Mouse (Mus musculus) embryonic facial prominence, embryonic 10.5 days (tissue): ENCODE results near the gene Krtap5-3. TPM values are rescaled to one million over a fixed set of nuclear protein-coding genes. Genes with fewer than 3 reads are reported as not detected.
"Not testable (repeated sequence)": the region's sequence is repeated elsewhere in the genome, so short reads cannot be mapped to it uniquely, and the experiment has no call there.

ENCODE experiments used
- DNase-seq: peaks from one replicate; pipeline ENCODE4 v3.0.0-alpha.2; 2017; ENCODE audit warnings: low spot score
- H3K27ac ChIP-seq: fragments of 300-500 bp; sonication (generic); replicated peaks from 2 replicates; pipeline ENCODE4 v1.5.1; 2016; ENCODE audit warnings: mild to moderate bottlenecking
- H3K27me3 ChIP-seq: fragments of 300-500 bp; sonication (generic); replicated peaks from 2 replicates; pipeline ENCODE4 v1.6.1; 2016; ENCODE audit warnings: low read depth, mild to moderate bottlenecking; ENCODE audit not compliant: poor library complexity, severe bottlenecking
- H3K36me3 ChIP-seq: fragments of 300-500 bp; sonication (generic); replicated peaks from 2 replicates; pipeline ENCODE4 v1.6.1; 2016; ENCODE audit warnings: mild to moderate bottlenecking, moderate library complexity
- H3K4me1 ChIP-seq: fragments of 300-500 bp; sonication (generic); 2 replicates; pipeline ENCODE4 v1.6.1; 2016
- H3K4me3 ChIP-seq: fragments of 300-500 bp; sonication (generic); 2 replicates; pipeline ENCODE4 v1.5.1; 2016; ENCODE audit warnings: mild to moderate bottlenecking, moderate library complexity
- H3K9me3 ChIP-seq: fragments of 300-500 bp; sonication (generic); 2 replicates; pipeline ENCODE4 v1.6.1; 2016; ENCODE audit warnings: mild to moderate bottlenecking
- WGBS: fragments of 180-500 bp; shearing (Covaris S2); methylation state at CpG from one replicate; pipeline ENCODE4 v1.1.7; 2016; 5-methylcytosine and 5-hydroxymethylcytosine counted together
- polyA plus RNA-seq: library from polyadenylated mRNA; unstranded; fragments of >200 nt; fragmentation: Nextera tagmentation; extraction: Ambion mirVana; gene quantifications from 2 replicates; pipeline ENCODE4 v1.2.1, GENCODE M21; 2016

Gene Krtap5-3
- polyA plus RNA-seq, 1 experiment from 2014 or later = not detected

- Histone ChIP-seq H3K36me3 (no peaks in the 10 kb centered on the region), H3K4me3 (no peak overlapping the region), H3K27me3 (peaks cover 8% of the 10 kb centered on the region; the same call in 1 of the 2 replicates), H3K9me3 (no peaks in the 10 kb centered on the region), H3K27ac (no peak overlapping the region), H3K4me1 (no peaks in the 10 kb centered on the region)
- DNase-seq = no peak
Measured at GRCm38 (mm10) chr7:142205488-142205887, 4.3 kb downstream of the Krtap5-3 start.

GRCm38 (mm10) chr7:142206891-142207290 is 5.7 kb downstream of the Krtap5-3 start:
- DNase-seq, H3K4me3 ChIP-seq, H3K36me3 ChIP-seq, H3K27me3 ChIP-seq, H3K27ac ChIP-seq, H3K4me1 ChIP-seq, H3K9me3 ChIP-seq: not testable (repeated sequence)
- 69% methylated on average over 5 of the region's 5 CpGs for WGBS

- Histone ChIP-seq H3K4me3 (no peak within 1 kb of the TSS), H3K27ac (no peak within 1 kb of the TSS), H3K27me3 (no peaks in the 10 kb centered on the region), H3K9me3 (no peaks in the 10 kb centered on the region), H3K4me1 (no peaks in the 10 kb centered on the region), H3K36me3 (no peaks in the 10 kb centered on the region)
- DNase-seq = no peak
- WGBS = 68% methylated on average over 1 of the region's 1 CpGs
Measured at GRCm38 (mm10) chr7:142211559-142211958, 10.4 kb downstream of the Krtap5-3 start, which contains the start of gene Gm7579. Gene Gm7579 (plus strand): TSS chr7:142211859.

- H3K9me3 ChIP-seq, H3K36me3 ChIP-seq, H3K4me3 ChIP-seq, DNase-seq, H3K4me1 ChIP-seq, H3K27ac ChIP-seq, H3K27me3 ChIP-seq: not testable (repeated sequence)
- WGBS = 64% methylated on average over 1 of the region's 1 CpGs
Measured at GRCm38 (mm10) chr7:142212136-142212535, 11.0 kb downstream of the Krtap5-3 start.

- Histone ChIP-seq H3K36me3 (no peaks in the 10 kb centered on the region), H3K9me3 (no peaks in the 10 kb centered on the region), H3K27me3 (no peaks in the 10 kb centered on the region), H3K4me3 (no peak overlapping the region), H3K27ac (no peak overlapping the region), H3K4me1 (peaks cover 15% of the 10 kb centered on the region)
- WGBS = 39% methylated on average over 2 of the region's 2 CpGs
- DNase-seq = peak; percentile 38
Measured at GRCm38 (mm10) chr7:142224518-142224917, 23.4 kb downstream of the Krtap5-3 start.

GRCm38 (mm10) chr7:142229871-142230270 is 28.7 kb downstream of the Krtap5-3 start, which contains the start of gene Krtap5-5:
Gene Krtap5-5 (minus strand): TSS chr7:142229971.
- WGBS = 62% methylated on average over 3 of the region's 3 CpGs
- not testable (repeated sequence) for DNase-seq, H3K27me3 ChIP-seq, H3K27ac ChIP-seq, H3K9me3 ChIP-seq, H3K4me3 ChIP-seq, H3K36me3 ChIP-seq
- H3K4me1 ChIP-seq = peaks cover 16% of the 10 kb centered on the region

GRCm38 (mm10) chr7:142231540-142231939 is 30.4 kb downstream of the Krtap5-3 start:
- no peak overlapping the region for H3K27ac ChIP-seq
- peaks cover 9% of the 10 kb centered on the region for H3K4me1 ChIP-seq
- H3K4me3 ChIP-seq = no peak overlapping the region
- no peaks in the 10 kb centered on the region for H3K36me3 ChIP-seq
- WGBS = 24% methylated on average over 1 of the region's 1 CpGs
- no peaks in the 10 kb centered on the region for H3K27me3 ChIP-seq
- peaks cover 16% of the 10 kb centered on the region; the same call in 1 of the 2 replicates for H3K9me3 ChIP-seq
- no peak for DNase-seq

- Histone ChIP-seq H3K4me1 (no peaks in the 10 kb centered on the region), H3K27me3 (no peaks in the 10 kb centered on the region), H3K9me3 (peaks cover 5% of the 10 kb centered on the region; the same call in 1 of the 2 replicates), H3K36me3 (no peaks in the 10 kb centered on the region), H3K4me3 (no peak within 1 kb of the TSS), H3K27ac (no peak within 1 kb of the TSS)
- WGBS = 57% methylated on average over 2 of the region's 2 CpGs
- no peak for DNase-seq
Measured at GRCm38 (mm10) chr7:142240978-142241377, 39.8 kb downstream of the Krtap5-3 start, which contains the start of gene Gm40460. Gene Gm40460 (minus strand): TSS chr7:142241078.

GRCm38 (mm10) chr7:142249824-142250223 is 48.7 kb downstream of the Krtap5-3 start:
- peaks cover 6% of the 10 kb centered on the region; the same call in 1 of the 2 replicates for H3K27me3 ChIP-seq

More at GRCm38 (mm10) chr7:142249824-142250223, 48.7 kb downstream of the Krtap5-3 start:
- DNase-seq = peak; percentile 39
- Histone ChIP-seq H3K4me1 (no peaks in the 10 kb centered on the region), H3K36me3 (no peaks in the 10 kb centered on the region), H3K9me3 (no peaks in the 10 kb centered on the region), H3K27ac (no peak overlapping the region), H3K4me3 (no peak overlapping the region)
- 2% methylated on average over 1 of the region's 1 CpGs for WGBS

Other genes starting within 250 kb of the Krtap5-3 start
- gene Mob2, start 140.3 kb upstream of the Krtap5-3 start, polyA plus RNA-seq = 67.4 and 68.0 TPM in 2 replicates
- gene Dusp8, start 105.5 kb upstream of the Krtap5-3 start, polyA plus RNA-seq = 3.2 and 3.4 TPM in 2 replicates
- not detected in 2 replicates for gene Gm45618, start 80.6 kb upstream of the Krtap5-3 start, polyA plus RNA-seq
- gene Gm39115, start 65.3 kb upstream of the Krtap5-3 start, polyA plus RNA-seq = not detected in 2 replicates
- gene Gm45337, start 56.8 kb upstream of the Krtap5-3 start, polyA plus RNA-seq = not detected in 2 replicates
- not detected in 2 replicates for gene Gm29735, start 44.3 kb upstream of the Krtap5-3 start, polyA plus RNA-seq
- not detected in 2 replicates for gene Gm4553, start 35.6 kb upstream of the Krtap5-3 start, polyA plus RNA-seq
- gene Krtap5-2, start 25.4 kb upstream of the Krtap5-3 start, polyA plus RNA-seq = not detected in 2 replicates
- gene Gm10153, start 11.0 kb upstream of the Krtap5-3 start, polyA plus RNA-seq = not detected in 2 replicates
- not detected in 2 replicates for gene Gm7579, start 10.5 kb downstream of the Krtap5-3 start, polyA plus RNA-seq
- not detected in 2 replicates for gene Krtap5-5, start 28.6 kb downstream of the Krtap5-3 start, polyA plus RNA-seq
- not detected in 2 replicates for gene Gm40460, start 39.7 kb downstream of the Krtap5-3 start, polyA plus RNA-seq
- gene Gm2431, start 57.0 kb downstream of the Krtap5-3 start, polyA plus RNA-seq = not detected in 2 replicates
- not detected in 2 replicates for gene Gm4559, start 73.0 kb downstream of the Krtap5-3 start, polyA plus RNA-seq
- gene Krtap5-1, start 95.8 kb downstream of the Krtap5-3 start, polyA plus RNA-seq = not detected in 2 replicates
- not detected in 2 replicates for gene Krtap5-4, start 102.2 kb downstream of the Krtap5-3 start, polyA plus RNA-seq
- 2.2 and 3.0 TPM in 2 replicates for gene Ifitm10, start 172.4 kb downstream of the Krtap5-3 start, polyA plus RNA-seq
- not detected in 2 replicates for gene Gm49369, start 181.3 kb downstream of the Krtap5-3 start, polyA plus RNA-seq
- gene Ctsd, start 186.7 kb downstream of the Krtap5-3 start, polyA plus RNA-seq = 151 and 158 TPM in 2 replicates
- gene Syt8, start 233.5 kb downstream of the Krtap5-3 start, polyA plus RNA-seq = not detected in 2 replicates
- gene Tnni2, start 240.4 kb downstream of the Krtap5-3 start, polyA plus RNA-seq = 1.7 and 2.5 TPM in 2 replicates